Mouse (Mus musculus) bone marrow, adult 2 months (tissue): ENCODE data around the gene Brf1. TPM values are rescaled to one million over a fixed set of nuclear protein-coding genes. Genes with fewer than 3 reads are reported as not detected.

Experiments
- H3K27ac ChIP-seq: fragments of 200-500 bp; 2 replicates; pipeline ENCODE4 v1.5.1; 2012; ENCODE audit warnings: low read depth, mild to moderate bottlenecking, control low read depth, inconsistent platforms, low read length; ENCODE audit not compliant: control insufficient read depth, poor library complexity, insufficient read depth
- H3K4me1 ChIP-seq: fragments of 200-500 bp; 2 replicates; pipeline ENCODE4 v1.6.1; 2011; ENCODE audit warnings: low read length; ENCODE audit not compliant: control insufficient read depth, insufficient read depth
- H3K4me3 ChIP-seq: fragments of 200-500 bp; replicated peaks from 2 replicates; pipeline ENCODE3; 2011; ENCODE audit warnings: mild to moderate bottlenecking, low read depth, low read length, control low read depth; ENCODE audit not compliant: control insufficient read depth
- CTCF ChIP-seq: fragments of 200-500 bp; IDR thresholded peaks from 2 replicates; pipeline ENCODE4 v1.5.1; 2011; ENCODE audit warnings: low read length, control low read depth; ENCODE audit not compliant: control insufficient read depth, insufficient read depth
- POLR2A ChIP-seq: fragments of 200-500 bp; IDR thresholded peaks from 2 replicates; pipeline ENCODE4 v1.6.1; 2011; ENCODE audit warnings: low read depth, mild to moderate bottlenecking, control low read depth, low read length, borderline replicate concordance; ENCODE audit not compliant: control insufficient read depth
- WGBS: fragments of 180-500 bp; shearing (Covaris S2); methylation state at CpG from one replicate; pipeline ENCODE4 v1.1.7; 2018; 5-methylcytosine and 5-hydroxymethylcytosine counted together
- polyA plus RNA-seq: library from polyadenylated mRNA; stranded (reverse); fragments of >200 nt; gene quantifications from 2 replicates; pipeline ENCODE4 v1.2.4, GENCODE M21; 2011; ENCODE audit warnings: low replicate concordance; ENCODE audit not compliant: missing spikeins, insufficient read depth, insufficient read length

The Brf1 gene
- polyA plus RNA-seq, 1 experiment: 94.0 TPM

GRCm38 (mm10) chr12:112938873-112939565 is 61.5 kb downstream of the Brf1 start:
- H3K27ac ChIP-seq: no peak overlapping the region
- no peak overlapping the region for H3K4me3 ChIP-seq
- no peak for TF ChIP-seq POLR2A
- TF ChIP-seq CTCF: peak; percentile 13; the same call in 1 of the 2 replicates
- H3K4me1 ChIP-seq: no peaks in the 10 kb centered on the region; the same call in 1 of the 2 replicates
- 71% methylated on average over 10 of the region's 10 CpGs for WGBS

DNA sequence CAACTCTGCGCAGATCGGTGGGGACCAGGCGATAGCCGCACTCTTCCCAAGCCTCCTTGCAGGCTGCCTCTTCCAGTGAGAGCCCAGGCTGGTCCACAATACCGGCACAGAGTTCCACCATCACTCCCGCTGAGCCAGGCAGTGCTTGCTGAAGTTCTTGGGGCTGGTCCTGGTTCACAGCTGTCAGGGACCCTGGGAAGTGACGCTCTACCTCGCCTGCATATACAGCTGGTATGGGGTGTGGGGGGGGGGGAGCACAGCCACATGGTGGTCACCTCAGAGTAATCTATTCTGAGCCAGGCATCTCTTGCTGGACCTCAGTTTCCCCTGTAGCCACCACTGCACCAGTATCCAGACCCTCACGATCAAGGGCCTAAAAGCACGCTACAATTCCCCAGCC is 62.1 kb downstream of the Brf1 start:
- 84% methylated on average over 10 of the region's 10 CpGs for WGBS
- no peaks in the 10 kb centered on the region; the same call in 1 of the 2 replicates for H3K4me1 ChIP-seq
- no peak overlapping the region for H3K4me3 ChIP-seq
- no peak overlapping the region for H3K27ac ChIP-seq
- no peak for TF ChIP-seq POLR2A
- TF ChIP-seq CTCF: no peak

DNA sequence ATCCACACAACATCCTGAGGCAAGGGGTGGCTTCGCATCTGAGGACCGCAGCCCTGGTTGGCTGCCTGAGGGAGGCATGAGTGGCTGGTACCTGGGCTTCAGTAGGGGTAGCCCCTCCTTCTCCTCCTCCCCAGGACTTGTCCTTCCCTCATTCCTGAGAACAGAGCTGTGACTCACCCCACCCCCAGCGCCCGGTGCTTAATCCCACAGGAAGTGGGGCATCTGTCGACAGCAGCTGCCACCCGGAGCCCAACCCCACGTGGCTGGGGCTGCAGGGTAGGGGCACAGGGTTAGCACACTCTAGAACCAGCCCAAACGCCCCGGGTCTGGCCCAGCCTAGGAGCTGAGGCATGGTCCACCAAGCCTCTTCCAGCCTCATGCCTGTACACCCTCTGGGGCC is 62.6 kb downstream of the Brf1 start:
- no peaks in the 10 kb centered on the region; the same call in 1 of the 2 replicates for H3K4me1 ChIP-seq
- TF ChIP-seq POLR2A (no peak), CTCF (no peak)
- 38% methylated on average over 9 of the region's 9 CpGs for WGBS

DNA sequence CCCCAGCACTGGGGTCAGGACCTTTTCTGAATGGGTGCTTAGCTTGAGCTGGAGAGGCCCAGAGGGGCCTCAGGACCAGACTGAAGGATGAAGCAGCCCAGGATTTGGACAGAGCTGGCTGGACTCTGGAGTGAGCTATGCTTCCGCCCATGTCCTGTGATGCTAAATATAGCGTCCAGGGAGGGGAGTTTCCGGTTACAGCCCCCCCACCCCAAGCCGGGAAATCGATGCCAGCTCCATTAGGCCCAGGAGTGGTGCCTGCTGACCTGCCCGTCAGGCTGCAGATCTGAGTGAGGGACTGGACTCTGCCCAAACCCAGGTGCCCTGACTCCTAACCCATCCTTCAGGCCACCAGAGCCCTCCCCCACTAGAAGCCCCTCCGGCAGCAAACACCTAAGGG is 67.9 kb downstream of the Brf1 start:
- Histone ChIP-seq H3K27ac (no peak overlapping the region), H3K4me1 (no peaks in the 10 kb centered on the region; the same call in 1 of the 2 replicates), H3K4me3 (no peak overlapping the region)
- TF ChIP-seq CTCF (no peak), POLR2A (no peak)
- 55% methylated on average over 7 of the region's 7 CpGs for WGBS

More for the DNA sequence above, 62.6 kb downstream of the Brf1 start:
- Histone ChIP-seq H3K27ac (no peak overlapping the region), H3K4me3 (no peak overlapping the region)

DNA sequence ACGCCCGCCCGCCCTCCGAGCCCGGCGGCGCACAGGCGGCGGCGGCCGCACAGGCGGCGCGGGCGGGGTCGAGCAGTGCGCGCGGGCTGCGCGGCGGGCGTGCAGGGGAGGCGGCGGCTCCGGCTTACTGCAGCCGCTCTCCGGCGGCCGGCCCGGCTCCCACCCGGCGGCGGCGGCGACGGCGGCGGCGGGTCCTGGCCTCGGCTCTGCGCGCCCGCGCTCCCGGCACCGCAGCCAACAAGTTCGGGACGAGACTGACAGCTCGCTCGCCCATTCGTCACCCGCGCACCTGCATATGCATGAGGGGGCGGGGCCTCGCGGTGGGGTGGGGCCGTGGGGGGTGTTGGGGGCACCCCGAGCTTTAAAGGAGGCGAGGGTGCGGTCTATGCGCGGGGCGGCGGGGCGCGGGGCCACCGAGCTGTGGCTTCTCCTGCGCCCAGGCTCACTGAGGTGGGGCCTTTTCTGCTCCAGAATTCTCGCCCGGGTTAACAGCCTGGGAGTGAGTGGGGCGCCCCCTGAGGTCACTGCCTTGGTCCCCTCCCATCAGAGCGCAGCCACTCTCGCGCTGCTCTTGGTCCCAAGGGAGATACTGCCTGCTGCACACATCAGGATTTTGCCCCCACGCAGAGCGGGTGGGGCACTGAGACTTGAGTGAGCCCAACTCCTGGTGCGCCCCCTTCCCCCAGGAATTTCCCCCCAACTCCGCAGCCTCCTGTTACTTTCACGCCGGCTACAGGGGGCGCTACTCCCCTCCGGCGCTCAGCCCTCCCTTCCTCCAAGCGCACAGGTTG is 70.7 kb downstream of the Brf1 start, which contains the start of gene Jag2:
Gene Jag2, minus strand, starts transcription at position 215 of the 791 bp plus-strand sequence.
- H3K27ac ChIP-seq: no peak within 1 kb of the TSS; the same call in 1 of the 2 replicates
- TF ChIP-seq CTCF: peak; percentile 18; the same call in 1 of the 2 replicates
- no peak for TF ChIP-seq POLR2A
- 20% methylated on average over 85 of the region's 85 CpGs for WGBS
- H3K4me1 ChIP-seq: no peaks in the 10 kb centered on the region; the same call in 1 of the 2 replicates
- H3K4me3 ChIP-seq: no peak within 1 kb of the TSS

DNA sequence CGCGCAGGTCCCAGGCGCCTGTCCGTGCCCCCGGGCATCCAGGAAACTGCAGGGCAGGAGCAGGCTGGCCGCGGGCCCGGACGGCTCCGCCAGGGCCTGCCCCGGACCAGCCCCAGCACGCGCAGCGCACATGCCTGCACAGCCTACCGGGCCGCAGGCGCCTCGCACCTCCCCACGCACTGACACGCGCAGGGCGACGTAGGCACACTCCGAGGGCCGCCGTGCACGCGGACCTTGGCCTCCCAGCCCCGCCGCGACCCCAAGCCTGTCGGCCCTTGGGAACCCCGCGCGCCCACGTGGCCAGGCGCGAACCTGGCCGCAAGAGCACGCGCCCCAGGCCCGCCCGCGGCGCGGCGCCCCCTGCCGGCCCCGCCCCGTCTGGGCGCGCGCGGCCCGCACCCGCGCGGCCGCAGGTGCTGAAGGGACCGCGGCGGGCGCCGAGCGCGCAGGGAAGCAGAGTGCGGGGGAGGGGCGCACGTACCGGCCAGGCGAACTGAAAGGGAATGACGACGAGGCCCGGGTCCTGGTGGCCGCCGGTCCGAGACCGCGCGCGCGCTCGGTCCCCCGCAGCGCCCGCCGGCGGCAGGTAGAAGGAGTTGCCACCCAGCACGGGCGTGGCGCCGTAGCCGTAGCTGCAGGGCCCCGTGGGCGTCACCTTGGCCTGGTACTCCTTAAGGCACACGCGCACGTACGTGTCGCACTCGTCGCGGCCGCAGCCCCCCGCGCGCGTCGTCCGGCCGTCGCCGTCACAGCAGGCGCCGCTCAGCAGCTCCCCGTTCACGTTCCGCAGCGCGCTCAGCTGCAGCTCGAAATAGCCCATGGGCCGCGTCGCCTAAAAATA is 71.9 kb downstream of the Brf1 start:
- Histone ChIP-seq H3K27ac (no peak overlapping the region; the same call in 1 of the 2 replicates), H3K4me3 (no peak overlapping the region), H3K4me1 (no peaks in the 10 kb centered on the region; the same call in 1 of the 2 replicates)
- WGBS: 4% methylated on average over 122 of the region's 124 CpGs
- no peak for TF ChIP-seq CTCF
- TF ChIP-seq POLR2A: no peak

GRCm38 (mm10) chr12:112927265-112927664 is 73.2 kb downstream of the Brf1 start:
- WGBS: 77% methylated on average over 14 of the region's 14 CpGs
- TF ChIP-seq POLR2A: no peak
- TF ChIP-seq CTCF: no peak
- Histone ChIP-seq H3K27ac (no peak overlapping the region), H3K4me1 (no peaks in the 10 kb centered on the region; the same call in 1 of the 2 replicates), H3K4me3 (no peak overlapping the region)

DNA sequence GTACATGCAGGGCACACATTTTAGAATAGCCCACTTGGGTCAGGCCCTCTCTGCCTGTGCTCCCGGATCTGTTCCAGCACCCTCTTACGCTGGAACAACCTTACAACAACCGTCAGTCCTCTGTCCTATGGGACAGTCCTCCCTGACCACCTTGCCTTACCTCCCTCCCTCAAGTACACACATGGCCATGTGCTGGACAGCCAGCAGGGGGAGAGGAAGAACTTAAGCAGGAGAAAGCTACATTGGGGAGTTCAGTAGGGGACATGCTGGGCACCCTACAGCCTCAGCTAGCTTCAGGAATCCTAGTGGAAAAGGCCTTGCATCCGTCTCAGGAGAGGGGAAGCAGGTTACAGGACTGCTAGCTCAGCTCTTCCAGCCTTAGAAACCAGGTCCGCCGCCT is 74.6 kb downstream of the Brf1 start:
- TF ChIP-seq CTCF (no peak), POLR2A (no peak)
- no peaks in the 10 kb centered on the region; the same call in 1 of the 2 replicates for H3K4me1 ChIP-seq
- WGBS: 86% methylated on average over 6 of the region's 6 CpGs

DNA sequence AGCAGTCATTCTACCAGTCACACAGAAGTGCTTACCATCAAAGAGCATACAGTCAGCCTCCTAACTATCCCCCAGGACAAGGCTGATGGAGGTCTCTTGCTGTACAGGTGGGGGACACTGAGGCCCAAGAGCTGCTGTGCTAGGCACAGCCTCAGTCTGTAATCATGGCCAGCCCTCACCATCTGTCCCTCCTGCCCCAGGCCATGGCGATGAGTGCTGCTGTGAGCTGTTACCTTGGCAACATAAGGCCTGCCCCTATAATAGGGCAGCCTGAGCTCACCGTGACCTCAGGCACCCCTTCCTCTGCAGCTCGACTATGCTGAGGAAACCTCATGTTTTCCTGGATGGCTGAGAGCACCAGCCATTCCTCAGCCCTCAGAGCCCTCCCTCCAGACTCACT is 78.0 kb downstream of the Brf1 start:
- H3K4me1 ChIP-seq: no peaks in the 10 kb centered on the region
- 37% methylated on average over 3 of the region's 3 CpGs for WGBS
- TF ChIP-seq POLR2A (no peak), CTCF (no peak)
- no peak overlapping the region for H3K27ac ChIP-seq
- H3K4me3 ChIP-seq: no peak overlapping the region

More for the DNA sequence above, 74.6 kb downstream of the Brf1 start:
- Histone ChIP-seq H3K4me3 (no peak overlapping the region), H3K27ac (no peak overlapping the region)
